Mouse (Mus musculus): Measurements from ENCODE around the gene Wdpcp. TPM values are rescaled to one million over a fixed set of nuclear protein-coding genes. Genes with fewer than 3 reads are reported as not detected.
"Not testable (repeated sequence)": the region's sequence is repeated elsewhere in the genome, so short reads cannot be mapped to it uniquely, and the experiment has no call there.

Wdpcp gene
- 13.9 and 14.5 TPM in 2 replicates for polyA plus RNA-seq (2016; fragmentation: Nextera tagmentation; extraction: Ambion mirVana)

GRCm38 (mm10) chr11:21571700-21572381 is at the start of gene Wdpcp, which contains the start of gene Mdh1:
Gene Wdpcp (plus strand): TSS chr11:21572235.
Gene Mdh1 (minus strand): TSS chr11:21572367.
- no peaks in the 10 kb centered on the region for H3K36me3 ChIP-seq

GRCm38 (mm10) chr11:21528676-21529394 is 43.2 kb upstream of the Wdpcp start:
- Histone ChIP-seq H3K4me3 (no peak overlapping the region), H3K27me3 (no peaks in the 10 kb centered on the region), H3K4me2 (replicated peaks) (no peak overlapping the region), H3K36me3 (no peaks in the 10 kb centered on the region), H3K4me1 (no peaks in the 10 kb centered on the region), H3K9me3 (no peaks in the 10 kb centered on the region), H3K27ac (replicated peaks) (no peak overlapping the region), H3K9ac (replicated peaks) (no peak overlapping the region)
- no peak for ATAC-seq (ENCODE audit: low FRiP score, low read depth)
- whole genome bisulfite sequencing: 79% methylated on average over 2 of the region's 2 CpGs

More at GRCm38 (mm10) chr11:21571700-21572381, at the start of gene Wdpcp, which contains the start of gene Mdh1:
- Histone ChIP-seq H3K27ac (replicated peaks) (peak within 1 kb of the TSS; percentile 79), H3K4me2 (replicated peaks) (peak within 1 kb of the TSS; percentile 75), H3K9me3 (no peaks in the 10 kb centered on the region), H3K4me1 (peaks cover 18% of the 10 kb centered on the region), H3K9ac (replicated peaks) (peak within 1 kb of the TSS; percentile 72), H3K4me3 (peak within 1 kb of the TSS; percentile 65), H3K27me3 (no peaks in the 10 kb centered on the region)
- ATAC-seq (ENCODE audit: low FRiP score, low read depth): peak; percentile 99
- WGBS: under 1% methylated on average over 42 of the region's 42 CpGs

GRCm38 (mm10) chr11:21530856-21531255 is 41.2 kb upstream of the Wdpcp start:
- not testable (repeated sequence) for H3K36me3 ChIP-seq; H3K9ac ChIP-seq (replicated peaks); H3K4me2 ChIP-seq (replicated peaks); H3K4me1 ChIP-seq; H3K27me3 ChIP-seq; H3K9me3 ChIP-seq; H3K4me3 ChIP-seq; ATAC-seq (ENCODE audit: low FRiP score, low read depth); H3K27ac ChIP-seq (replicated peaks)
- WGBS: 77% methylated on average over 2 of the region's 2 CpGs

GRCm38 (mm10) chr11:21540072-21540471 is 32.0 kb upstream of the Wdpcp start:
- WGBS: 80% methylated on average over 2 of the region's 2 CpGs
- Histone ChIP-seq H3K9ac (replicated peaks) (no peak overlapping the region), H3K9me3 (no peaks in the 10 kb centered on the region)

GRCm38 (mm10) chr11:21540622-21541021 is 31.4 kb upstream of the Wdpcp start:
- no peak overlapping the region for H3K4me2 ChIP-seq (replicated peaks)
- no peaks in the 10 kb centered on the region for H3K27me3 ChIP-seq
- H3K4me1 ChIP-seq: no peaks in the 10 kb centered on the region
- no peak for ATAC-seq (ENCODE audit: low FRiP score, low read depth)
- no peak overlapping the region for H3K27ac ChIP-seq (replicated peaks)
- no peaks in the 10 kb centered on the region for H3K36me3 ChIP-seq
- H3K4me3 ChIP-seq: no peak overlapping the region
- WGBS: 95% methylated on average over 2 of the region's 2 CpGs
- no peak overlapping the region for H3K9ac ChIP-seq (replicated peaks)
- no peaks in the 10 kb centered on the region for H3K9me3 ChIP-seq

More at GRCm38 (mm10) chr11:21540072-21540471, 32.0 kb upstream of the Wdpcp start:
- no peaks in the 10 kb centered on the region for H3K4me1 ChIP-seq
- ATAC-seq (ENCODE audit: low FRiP score, low read depth): no peak
- no peak overlapping the region for H3K27ac ChIP-seq (replicated peaks)
- no peaks in the 10 kb centered on the region for H3K27me3 ChIP-seq
- H3K4me2 ChIP-seq (replicated peaks): no peak overlapping the region
- no peak overlapping the region for H3K4me3 ChIP-seq
- no peaks in the 10 kb centered on the region for H3K36me3 ChIP-seq

- WGBS: 82% methylated on average over 5 of the region's 5 CpGs
- H3K4me1 ChIP-seq: no peaks in the 10 kb centered on the region
Observed at GRCm38 (mm10) chr11:21542731-21543130, 29.3 kb upstream of the Wdpcp start.

GRCm38 (mm10) chr11:21545021-21545420 is 27.0 kb upstream of the Wdpcp start:
- Histone ChIP-seq H3K36me3 (no peaks in the 10 kb centered on the region), H3K9ac (replicated peaks) (no peak overlapping the region), H3K4me3 (no peak overlapping the region), H3K4me1 (no peaks in the 10 kb centered on the region), H3K4me2 (replicated peaks) (no peak overlapping the region), H3K9me3 (no peaks in the 10 kb centered on the region), H3K27ac (replicated peaks) (no peak overlapping the region), H3K27me3 (no peaks in the 10 kb centered on the region)
- 68% methylated on average over 2 of the region's 2 CpGs for WGBS
- no peak for ATAC-seq (ENCODE audit: low FRiP score, low read depth)

More at GRCm38 (mm10) chr11:21542731-21543130, 29.3 kb upstream of the Wdpcp start:
- Histone ChIP-seq H3K27ac (replicated peaks) (no peak overlapping the region), H3K4me3 (no peak overlapping the region), H3K36me3 (no peaks in the 10 kb centered on the region), H3K9me3 (no peaks in the 10 kb centered on the region), H3K9ac (replicated peaks) (no peak overlapping the region), H3K4me2 (replicated peaks) (no peak overlapping the region), H3K27me3 (no peaks in the 10 kb centered on the region)
- ATAC-seq (ENCODE audit: low FRiP score, low read depth): no peak

GRCm38 (mm10) chr11:21545951-21546350 is 26.1 kb upstream of the Wdpcp start:
- Histone ChIP-seq H3K4me2 (replicated peaks) (no peak overlapping the region), H3K27ac (replicated peaks) (no peak overlapping the region), H3K4me3 (no peak overlapping the region), H3K9me3 (no peaks in the 10 kb centered on the region), H3K9ac (replicated peaks) (no peak overlapping the region), H3K36me3 (no peaks in the 10 kb centered on the region), H3K27me3 (no peaks in the 10 kb centered on the region), H3K4me1 (no peaks in the 10 kb centered on the region)
- no peak for ATAC-seq (ENCODE audit: low FRiP score, low read depth)

GRCm38 (mm10) chr11:21546671-21547070 is 25.4 kb upstream of the Wdpcp start:
- no peak for ATAC-seq (ENCODE audit: low FRiP score, low read depth)
- H3K4me2 ChIP-seq (replicated peaks): no peak overlapping the region
- H3K9ac ChIP-seq (replicated peaks): no peak overlapping the region
- H3K4me3 ChIP-seq: no peak overlapping the region
- no peaks in the 10 kb centered on the region for H3K9me3 ChIP-seq
- H3K27me3 ChIP-seq: no peaks in the 10 kb centered on the region
- H3K36me3 ChIP-seq: no peaks in the 10 kb centered on the region
- no peak overlapping the region for H3K27ac ChIP-seq (replicated peaks)
- no peaks in the 10 kb centered on the region for H3K4me1 ChIP-seq
- 85% methylated on average over 1 of the region's 1 CpGs for WGBS

GRCm38 (mm10) chr11:21547518-21547917 is 24.5 kb upstream of the Wdpcp start:
- H3K36me3 ChIP-seq: no peaks in the 10 kb centered on the region
- H3K9ac ChIP-seq (replicated peaks): no peak overlapping the region
- no peaks in the 10 kb centered on the region for H3K4me1 ChIP-seq
- H3K9me3 ChIP-seq: no peaks in the 10 kb centered on the region
- no peak overlapping the region for H3K4me2 ChIP-seq (replicated peaks)
- ATAC-seq (ENCODE audit: low FRiP score, low read depth): no peak
- no peaks in the 10 kb centered on the region for H3K27me3 ChIP-seq
- H3K4me3 ChIP-seq: no peak overlapping the region
- H3K27ac ChIP-seq (replicated peaks): no peak overlapping the region

- no peak overlapping the region for H3K4me2 ChIP-seq (replicated peaks)
- H3K9me3 ChIP-seq: no peaks in the 10 kb centered on the region
- H3K27ac ChIP-seq (replicated peaks): no peak overlapping the region
- no peak overlapping the region for H3K9ac ChIP-seq (replicated peaks)
- H3K4me1 ChIP-seq: no peaks in the 10 kb centered on the region
- H3K27me3 ChIP-seq: no peaks in the 10 kb centered on the region
- 91% methylated on average over 2 of the region's 2 CpGs for WGBS
- H3K36me3 ChIP-seq: no peaks in the 10 kb centered on the region
- H3K4me3 ChIP-seq: no peak overlapping the region
- no peak for ATAC-seq (ENCODE audit: low FRiP score, low read depth)
Observed at GRCm38 (mm10) chr11:21549052-21549451, 23.0 kb upstream of the Wdpcp start.

GRCm38 (mm10) chr11:21549754-21550153 is 22.3 kb upstream of the Wdpcp start:
- 92% methylated on average over 4 of the region's 4 CpGs for WGBS

More at GRCm38 (mm10) chr11:21549754-21550153, 22.3 kb upstream of the Wdpcp start:
- Histone ChIP-seq H3K9me3 (no peaks in the 10 kb centered on the region), H3K4me3 (no peak overlapping the region), H3K27ac (replicated peaks) (no peak overlapping the region), H3K9ac (replicated peaks) (no peak overlapping the region), H3K36me3 (no peaks in the 10 kb centered on the region), H3K27me3 (no peaks in the 10 kb centered on the region), H3K4me1 (no peaks in the 10 kb centered on the region), H3K4me2 (replicated peaks) (no peak overlapping the region)
- ATAC-seq (ENCODE audit: low FRiP score, low read depth): no peak

Measured in midbrain, embryonic 12.5 days (tissue).